Mouse (Mus musculus) retina, adult 2 months (tissue): ENCODE results near the gene Ube2z.
"Not testable (repeated sequence)": the region's sequence is repeated elsewhere in the genome, so short reads cannot be mapped to it uniquely, and the experiment has no call there.

ENCODE experiments used
- DNase-seq: peaks from one replicate; pipeline ENCODE4 v3.0.0-alpha.2; 2012; ENCODE audit warnings: low read depth, low spot score

Ube2z gene

GRCm38 (mm10) chr11:96065215-96065911, at the start of gene Ube2z:
TSS of gene Ube2z (minus strand) at chr11:96065388.
- peak; percentile 93 for DNase-seq

GRCm38 (mm10) chr11:96114077-96114476, 48.9 kb upstream of the Ube2z start:
- DNase-seq, result no peak

GRCm38 (mm10) chr11:96111751-96112150, 46.6 kb upstream of the Ube2z start, which contains the start of gene Calcoco2:
TSS of gene Calcoco2 (minus strand) at chr11:96111964.
- DNase-seq, result no peak

DNA sequence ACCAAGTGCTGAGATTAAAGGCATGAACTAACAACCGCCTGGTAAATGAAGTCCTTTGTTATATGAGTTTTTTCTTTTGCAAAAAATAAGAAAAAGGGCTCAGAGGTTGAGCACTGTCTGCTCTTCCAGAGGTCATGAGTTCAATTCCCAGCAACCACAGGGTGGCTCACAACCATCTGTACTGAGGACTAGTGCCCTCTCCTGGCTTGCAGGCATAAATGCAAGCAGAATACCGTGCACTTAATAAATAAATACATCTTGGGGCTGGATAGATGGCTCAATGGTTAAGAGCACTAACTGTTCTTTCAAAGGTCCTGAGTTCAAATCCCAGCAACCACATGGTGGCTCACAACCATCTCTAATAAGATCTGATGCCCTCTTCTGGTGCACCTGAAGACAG, 45.8 kb upstream of the Ube2z start:
- DNase-seq, result not testable (repeated sequence)

DNA sequence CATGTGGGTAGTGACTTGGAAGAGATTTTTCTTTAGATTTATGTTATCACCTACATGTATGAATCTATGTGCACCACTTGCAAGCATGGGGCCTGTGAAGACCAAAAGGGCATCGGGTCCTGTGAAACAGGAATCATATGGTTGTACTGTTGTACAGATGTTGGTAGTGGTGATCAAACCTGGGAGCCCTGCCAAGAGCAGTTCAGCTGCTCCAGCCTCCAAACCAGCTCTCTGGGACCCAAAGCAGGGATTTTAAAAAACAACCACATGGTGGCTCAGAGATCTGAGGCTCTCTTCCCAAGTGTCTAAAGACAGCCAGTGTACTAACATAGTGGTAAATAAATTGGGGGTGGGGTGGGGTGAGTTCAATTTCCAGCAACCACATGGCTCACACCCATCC, 43.2 kb upstream of the Ube2z start:
- no peak for DNase-seq

GRCm38 (mm10) chr11:96093361-96093760, 28.2 kb upstream of the Ube2z start:
- DNase-seq, result no peak

GRCm38 (mm10) chr11:96092674-96093291, 27.6 kb upstream of the Ube2z start:
- no peak for DNase-seq

DNA sequence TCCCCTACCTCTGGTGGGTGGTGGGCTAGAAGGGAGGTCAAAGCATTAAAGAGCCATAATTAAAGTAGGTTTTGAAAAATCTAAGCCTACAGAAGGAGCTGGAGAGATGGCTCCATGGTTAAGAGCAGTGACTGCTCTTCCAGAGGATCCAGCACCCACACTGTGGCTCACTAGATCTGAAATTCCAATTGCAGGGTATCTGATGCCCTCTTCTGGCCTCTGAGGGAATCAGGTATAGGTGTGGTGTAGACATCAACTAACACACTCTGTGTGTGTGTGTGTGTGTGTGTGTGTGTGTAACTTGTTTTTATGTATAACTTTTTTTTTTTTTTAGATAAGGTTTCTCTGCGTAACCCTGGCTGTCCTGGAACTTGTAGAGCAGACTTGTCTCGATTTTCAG, 25.9 kb upstream of the Ube2z start:
- no peak for DNase-seq

GRCm38 (mm10) chr11:96087981-96088380, 22.8 kb upstream of the Ube2z start:
- no peak for DNase-seq

- DNase-seq, result no peak
Measured at GRCm38 (mm10) chr11:96082682-96083081, 17.5 kb upstream of the Ube2z start.

DNA sequence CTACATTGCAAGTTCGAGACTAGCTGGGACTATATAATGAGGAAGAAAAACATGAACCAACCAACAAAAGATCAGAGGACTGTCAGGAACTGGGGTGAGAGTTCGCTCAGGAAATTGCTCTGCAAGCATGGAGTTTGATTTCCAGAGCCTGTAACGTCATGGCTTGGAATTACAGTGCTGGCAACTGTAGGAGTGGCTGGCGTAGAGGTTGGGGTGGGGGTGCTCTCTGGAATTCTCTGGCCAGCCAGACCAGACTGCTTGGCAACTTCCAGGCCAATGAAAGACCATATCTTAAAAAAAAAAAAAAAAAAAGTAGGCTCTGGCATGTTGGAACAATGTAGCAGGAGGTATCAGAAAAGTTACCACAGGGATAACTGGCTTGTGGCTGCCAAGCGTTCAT, 15.5 kb upstream of the Ube2z start:
- no peak for DNase-seq

GRCm38 (mm10) chr11:96076221-96077105, 11.3 kb upstream of the Ube2z start:
- no peak for DNase-seq

GRCm38 (mm10) chr11:96075509-96076220, 10.5 kb upstream of the Ube2z start, which contains the start of gene Atp5g1:
TSS of gene Atp5g1 (minus strand) at chr11:96075670.
- DNase-seq, result peak; percentile 100

GRCm38 (mm10) chr11:96075177-96075508, 10.0 kb upstream of the Ube2z start:
- DNase-seq, result no peak

DNA sequence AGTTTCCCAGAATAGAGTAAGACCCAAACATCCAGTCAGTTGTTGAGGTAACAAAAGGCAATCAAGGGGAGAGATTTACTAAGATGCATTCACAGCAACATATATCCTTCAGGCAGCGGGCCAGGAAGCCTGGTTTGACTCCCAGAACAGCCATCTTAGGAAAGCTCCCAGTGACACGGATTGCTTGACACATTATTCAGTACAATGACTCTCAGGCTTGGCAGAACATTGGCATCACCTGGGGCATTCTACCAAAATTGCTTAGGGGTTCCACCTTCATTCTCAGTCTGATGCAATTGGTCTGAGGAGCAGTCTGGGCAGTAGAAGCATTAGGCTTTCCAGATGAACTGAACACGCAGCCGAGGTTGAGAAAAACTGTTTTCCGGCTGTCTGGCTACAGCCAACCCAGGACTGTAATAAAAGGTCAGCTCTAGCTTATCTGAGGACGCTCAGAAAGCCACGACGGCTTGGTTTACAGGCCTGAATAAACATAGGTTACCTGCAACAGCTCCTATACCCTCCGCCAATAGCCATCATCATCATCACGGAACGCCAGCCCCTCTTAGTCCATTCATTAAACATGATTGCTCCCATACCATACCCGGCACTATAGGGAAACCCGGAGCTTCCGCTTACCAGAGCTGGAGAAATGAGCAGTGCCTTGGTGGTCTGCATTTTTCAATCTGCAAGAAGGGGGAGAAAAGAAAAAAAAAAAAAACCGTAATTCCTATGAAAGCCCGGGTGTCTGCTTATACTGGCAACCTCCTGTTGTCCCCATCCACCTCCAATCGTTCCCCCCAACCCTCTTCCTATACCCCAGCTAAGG, 9.4 kb upstream of the Ube2z start:
- DNase-seq, result no peak

DNA sequence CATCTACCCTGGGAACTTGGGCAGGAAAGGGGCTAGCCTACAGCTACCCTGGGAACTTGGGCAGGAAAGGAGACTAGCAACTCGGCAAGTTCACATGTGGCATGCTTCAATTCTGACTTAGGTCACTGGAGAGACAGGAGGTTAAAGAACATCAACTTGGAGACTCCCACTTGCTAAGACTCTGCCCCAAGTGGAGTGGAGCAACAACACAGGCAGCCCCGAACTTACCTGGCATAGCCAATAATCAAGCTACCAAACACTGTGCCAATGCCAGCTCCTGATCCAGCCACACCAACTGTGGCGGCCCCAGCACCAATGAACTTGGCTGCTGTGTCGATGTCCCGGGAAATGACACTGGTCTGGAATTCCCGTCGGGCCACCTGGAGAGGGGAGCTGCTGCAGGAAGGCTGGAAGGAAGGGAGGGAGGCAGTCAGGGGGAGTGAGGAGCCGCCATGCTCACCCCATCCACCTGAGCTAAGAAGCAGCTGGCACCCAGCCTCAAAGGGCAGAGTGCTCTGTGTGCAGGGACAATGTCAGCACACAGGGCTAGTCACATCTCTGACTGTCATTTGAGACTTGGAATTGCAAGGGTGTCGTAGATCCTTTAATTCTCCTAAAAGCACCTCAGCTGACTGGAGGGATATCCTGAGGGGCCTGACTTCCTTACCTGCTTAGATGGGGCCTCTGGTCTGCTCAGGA, 8.3 kb upstream of the Ube2z start:
- DNase-seq, result no peak

- no peak for DNase-seq
Measured at GRCm38 (mm10) chr11:96071013-96071412, 5.8 kb upstream of the Ube2z start.

DNA sequence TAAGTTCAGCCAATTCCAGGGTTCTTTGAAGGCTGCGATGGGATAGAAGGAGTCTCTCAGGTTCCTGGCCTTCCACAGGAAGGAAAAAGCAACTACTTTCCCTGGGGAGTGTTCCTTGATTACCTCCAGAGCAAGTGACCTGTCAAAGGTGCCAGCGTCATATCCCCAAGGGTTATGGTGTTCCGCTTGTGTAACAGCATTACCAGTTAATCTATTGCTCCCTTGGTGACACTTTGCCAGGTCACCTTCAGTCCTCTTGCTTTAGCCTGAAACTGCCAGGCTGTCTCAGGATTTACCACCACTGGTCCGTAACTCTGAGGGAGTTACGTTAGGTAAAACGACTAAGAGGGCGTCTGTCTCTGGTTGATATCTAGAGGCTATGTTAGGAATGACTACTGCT, 5.2 kb upstream of the Ube2z start:
- DNase-seq, result no peak

DNA sequence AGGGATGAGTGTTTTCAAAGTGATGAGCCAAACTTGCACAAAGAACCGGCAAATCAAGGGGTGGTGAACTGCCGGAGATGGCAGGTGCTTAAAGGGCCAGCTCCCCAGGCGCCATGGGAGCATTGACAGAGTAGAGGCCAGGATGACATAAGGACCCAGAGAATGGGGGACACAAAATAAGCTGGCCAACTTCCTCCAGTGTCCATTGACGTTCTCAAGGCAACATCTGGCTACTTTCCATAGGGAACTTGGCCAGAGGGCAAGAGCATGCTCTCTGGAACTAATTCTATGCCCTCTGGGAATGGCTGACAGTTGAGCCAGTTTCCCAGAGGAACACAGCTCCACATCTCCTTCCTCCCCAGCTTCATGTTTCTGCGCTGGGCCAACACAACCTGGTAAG, 3.0 kb upstream of the Ube2z start:
- no peak for DNase-seq

- no peak for DNase-seq
Measured at GRCm38 (mm10) chr11:96064521-96065214, 520 bp downstream of the Ube2z start.
